Mouse (Mus musculus): Measurements from ENCODE around the gene Slc25a26.

GRCm38 (mm10) chr6:94648496-94648895 lies 148.4 kb downstream of the Slc25a26 start:
- TF ChIP-seq CTCF (IDR thresholded peaks at IDR 0.05) (no peak), EP300 (IDR thresholded peaks at IDR 0.05) (no peak)
